Mouse (Mus musculus): ENCODE results near the gene Polg.
A peak's percentile ranks its signal among the peaks of the same experiment; 100 is the strongest.

Gene Polg

DNA sequence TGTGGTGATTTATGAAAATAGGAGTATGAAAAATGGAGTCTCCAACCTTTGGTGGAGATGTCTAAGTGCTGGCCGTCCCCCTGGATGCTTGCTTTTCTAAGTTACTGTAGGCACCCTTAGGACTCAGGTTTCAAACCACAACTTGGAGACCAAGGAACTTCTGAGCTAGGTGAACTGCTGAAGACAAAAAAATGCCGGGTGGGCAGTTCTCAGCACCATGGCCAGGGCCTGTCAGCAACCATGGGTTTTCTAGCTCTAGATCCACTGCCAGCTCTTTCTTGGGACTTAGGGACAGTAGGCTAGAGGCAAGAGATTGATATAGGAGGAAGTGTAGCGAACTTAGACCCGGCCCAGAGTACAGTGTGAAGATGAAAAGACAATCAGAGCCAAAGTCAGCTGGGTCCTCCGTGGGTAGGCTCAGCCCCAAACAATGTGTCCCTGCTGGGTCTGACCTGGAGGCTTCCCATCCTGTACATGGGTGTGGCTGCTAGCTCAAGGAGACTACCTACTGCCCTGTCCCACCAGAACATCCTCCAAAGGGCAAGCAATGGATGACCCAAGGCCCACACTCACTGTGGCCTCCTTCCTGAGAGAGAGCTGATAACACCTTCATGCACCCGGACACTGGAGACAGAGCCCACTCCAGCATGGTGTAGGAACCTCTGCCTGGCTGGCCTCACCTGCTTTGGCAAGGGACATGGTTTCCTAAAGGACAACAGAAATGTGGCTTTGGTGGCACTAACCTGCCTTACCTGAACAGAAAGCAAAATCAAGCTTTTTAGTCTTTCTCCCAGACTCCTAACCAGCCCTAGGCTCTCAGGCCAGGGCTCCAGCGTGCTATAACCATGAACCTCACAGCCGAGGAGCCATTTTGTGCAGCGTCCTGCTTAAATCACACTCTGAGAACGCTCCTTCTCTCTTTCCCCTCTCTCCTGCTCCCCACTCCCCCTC, 36.3 kb upstream of the Polg start:
- DNase-seq = no peak

DNA sequence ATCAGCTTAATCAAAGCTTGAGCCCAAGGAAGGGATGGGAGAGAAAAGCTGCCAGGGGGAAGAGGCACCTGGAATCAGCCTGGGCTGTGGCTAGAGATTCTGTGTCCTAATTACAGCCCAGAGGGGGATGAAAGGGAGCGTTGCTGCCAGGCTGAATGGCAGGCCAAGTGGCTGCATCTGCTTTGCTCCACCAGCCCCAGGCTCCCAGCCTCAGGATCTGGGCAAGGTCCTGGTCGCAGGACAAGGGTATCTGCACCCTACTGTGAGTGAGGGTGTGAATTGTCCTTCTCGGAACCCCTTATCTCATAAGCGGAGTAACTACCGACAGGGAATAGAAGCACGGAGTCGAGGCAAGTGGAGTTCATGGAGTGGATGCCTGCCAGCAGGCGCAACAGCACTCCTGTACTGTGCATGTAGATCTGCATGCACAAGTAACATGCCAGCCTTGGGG, 35.4 kb upstream of the Polg start:
- no peak for DNase-seq

DNA sequence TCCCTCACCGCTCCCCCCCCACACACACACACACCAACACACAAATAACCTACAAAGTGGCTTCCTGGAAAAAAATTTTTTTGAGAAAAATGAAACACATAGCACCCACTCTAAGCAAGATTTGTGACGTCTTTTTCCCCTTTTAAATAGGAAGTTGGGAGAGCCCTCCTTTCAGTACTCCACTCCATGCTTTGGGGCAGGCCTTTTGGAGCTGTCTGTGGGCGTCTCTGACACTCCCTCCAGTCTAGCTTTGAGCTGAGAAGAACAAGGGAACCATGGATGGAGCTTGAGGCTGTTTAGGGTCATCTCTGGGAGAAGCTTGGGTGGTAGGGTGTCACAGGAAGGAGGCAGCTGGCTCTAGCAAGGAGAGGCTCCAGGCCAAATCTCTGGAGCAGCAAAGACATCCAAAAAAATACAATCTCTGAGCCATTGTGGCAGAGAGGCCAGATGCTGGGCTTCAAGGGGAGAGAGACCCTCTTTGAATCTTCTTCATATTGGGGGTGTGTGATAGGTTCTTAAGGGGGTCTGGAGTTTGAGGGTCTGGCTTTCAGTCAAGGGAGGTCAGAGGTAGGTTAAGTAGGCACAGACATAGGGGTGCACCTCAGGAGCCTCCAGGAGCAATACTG, 34.6 kb upstream of the Polg start:
- DNase-seq = no peak

DNA sequence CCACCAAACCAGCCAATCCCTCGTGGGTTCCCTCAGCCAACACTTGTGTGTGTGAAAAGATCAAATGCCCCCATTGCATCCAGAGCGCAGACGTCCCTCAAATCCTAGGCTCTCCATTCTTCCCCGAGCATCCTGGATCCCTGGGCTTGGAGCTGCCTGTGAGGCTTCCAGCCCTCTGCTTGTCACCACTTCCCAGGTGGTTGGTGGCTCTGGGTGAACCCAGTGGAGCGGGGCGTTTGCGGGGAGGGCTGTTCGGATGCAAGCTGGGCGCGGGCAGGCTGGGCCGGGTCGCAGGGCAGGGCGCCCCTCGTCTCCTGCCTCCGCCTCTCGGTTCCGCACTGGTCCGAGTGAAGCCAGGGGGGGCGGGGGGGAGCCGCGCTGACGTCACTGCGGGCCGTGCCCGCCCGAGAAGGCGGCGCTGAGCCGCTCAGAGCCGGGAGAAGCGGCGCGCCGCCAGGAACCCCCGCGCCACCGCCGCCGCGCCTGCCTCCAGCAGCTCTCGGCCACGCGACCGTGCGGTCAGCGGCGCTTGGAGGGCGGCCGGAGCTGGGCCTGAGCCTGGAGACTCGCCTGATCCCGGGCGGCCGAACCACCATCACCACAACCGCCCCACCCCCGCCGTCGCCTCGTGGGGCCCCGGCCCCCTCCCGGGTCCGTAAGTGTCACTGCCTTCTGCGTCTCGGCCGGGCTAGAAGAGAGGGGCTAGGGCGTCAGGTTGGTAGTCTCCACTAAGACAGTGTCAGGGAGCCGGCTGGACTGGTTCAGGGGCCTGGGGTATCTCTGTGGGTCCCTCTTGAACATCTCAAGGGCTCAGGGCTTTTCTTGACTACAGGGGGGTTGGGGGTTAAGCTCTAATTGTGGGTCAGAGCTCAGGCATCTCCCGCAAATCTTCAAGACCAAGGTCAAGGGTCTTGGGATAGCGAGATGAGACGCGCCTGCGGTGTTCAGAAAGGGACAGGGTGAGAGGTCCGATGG, 33.7 kb upstream of the Polg start:
- no peak for DNase-seq

DNA sequence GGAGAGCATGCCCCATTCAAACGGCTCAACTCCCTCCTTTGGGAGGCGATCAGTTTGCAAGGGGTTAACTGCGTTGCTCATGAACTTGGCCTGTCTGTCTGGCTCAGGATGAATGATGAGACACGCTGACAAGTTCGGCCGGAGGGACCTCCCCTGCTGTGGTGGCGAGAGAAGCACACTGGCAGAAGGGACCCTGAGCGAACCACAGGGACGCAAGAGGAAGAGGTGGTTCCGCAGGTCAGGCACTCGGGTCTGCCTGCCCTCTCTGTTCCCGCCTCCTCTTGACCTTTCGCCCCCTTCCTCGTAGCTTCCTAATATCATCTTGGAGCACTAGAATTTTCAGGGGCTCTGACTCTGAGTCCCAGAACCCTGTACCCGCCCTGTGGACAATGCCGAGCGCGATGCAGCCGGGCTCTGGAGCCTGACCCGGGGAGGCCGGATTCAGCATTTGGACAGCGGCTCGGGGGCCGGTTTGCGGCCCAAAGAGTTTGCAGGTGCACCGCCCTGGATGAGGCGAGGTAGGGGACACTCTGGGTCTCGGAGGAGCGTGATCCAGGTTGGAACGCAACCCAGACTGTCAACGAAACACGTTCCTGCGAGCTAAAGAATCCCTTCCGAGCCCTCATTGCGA, 32.9 kb upstream of the Polg start:
- no peak for DNase-seq

DNA sequence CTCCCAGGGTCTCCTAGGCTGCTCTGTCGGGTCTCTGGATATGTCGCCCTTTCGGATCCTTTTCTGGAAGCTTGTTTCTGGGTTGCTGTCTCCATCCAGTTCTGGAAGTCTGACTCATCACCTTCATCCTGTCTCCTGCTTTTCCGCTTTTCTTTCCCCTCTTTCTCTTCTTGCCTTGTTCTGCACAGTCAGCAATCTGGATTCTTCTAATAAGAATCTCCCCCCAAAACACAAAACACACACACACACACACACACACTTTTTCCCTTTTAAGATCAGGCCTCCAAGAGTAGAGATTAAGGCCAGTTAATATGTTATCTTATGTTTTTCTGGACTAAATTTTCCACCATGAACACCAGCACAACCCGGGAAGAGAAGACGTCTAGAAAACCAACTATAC, 32.2 kb upstream of the Polg start:
- DNase-seq = no peak

DNA sequence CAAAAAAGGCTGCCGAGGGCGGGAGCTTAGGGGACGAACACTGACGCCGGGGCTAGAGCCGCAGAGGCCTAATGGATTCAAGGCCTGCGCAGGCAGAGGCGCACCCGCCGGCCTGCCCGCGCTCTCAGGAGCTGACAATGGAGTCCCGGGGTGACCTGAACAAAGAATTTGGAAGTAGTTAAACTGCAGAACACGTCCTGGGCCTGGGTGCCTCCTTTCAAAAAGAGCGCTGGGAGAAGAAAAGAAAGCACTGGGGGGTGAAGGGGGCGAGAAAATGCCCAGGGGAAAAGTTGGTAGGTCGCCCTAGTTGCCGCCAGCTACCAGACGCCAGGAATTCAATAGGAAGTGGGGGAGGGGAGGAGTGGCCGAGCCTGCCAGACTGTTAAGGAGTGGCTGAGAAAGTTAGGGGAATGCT, 31.5 kb upstream of the Polg start:
- DNase-seq = no peak

DNA sequence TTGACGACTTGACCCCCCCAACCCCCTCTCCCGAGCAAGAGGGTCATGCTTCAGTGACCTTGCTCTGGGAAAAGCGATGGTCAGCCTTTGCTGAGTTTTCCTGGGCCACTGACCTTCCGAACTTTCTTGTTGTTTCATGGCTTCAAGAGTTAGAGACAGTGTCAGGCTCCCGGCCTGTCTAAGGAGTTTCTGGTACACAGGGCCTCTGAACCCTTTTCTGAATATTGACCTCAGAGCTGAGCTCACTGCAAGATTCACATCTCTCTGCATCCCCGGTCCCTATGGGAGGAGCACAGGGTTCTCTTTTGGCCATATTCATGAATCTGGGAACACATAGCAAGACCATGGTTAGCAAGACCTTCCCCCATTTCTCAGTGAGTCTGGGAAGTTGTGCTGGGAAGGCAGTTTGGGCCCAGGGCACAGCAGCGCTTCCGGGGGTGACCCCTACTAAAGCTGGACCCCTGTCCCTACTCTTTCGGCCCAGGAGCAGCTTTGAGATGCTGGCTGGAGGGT, 30.7 kb upstream of the Polg start:
- DNase-seq = no peak

DNA sequence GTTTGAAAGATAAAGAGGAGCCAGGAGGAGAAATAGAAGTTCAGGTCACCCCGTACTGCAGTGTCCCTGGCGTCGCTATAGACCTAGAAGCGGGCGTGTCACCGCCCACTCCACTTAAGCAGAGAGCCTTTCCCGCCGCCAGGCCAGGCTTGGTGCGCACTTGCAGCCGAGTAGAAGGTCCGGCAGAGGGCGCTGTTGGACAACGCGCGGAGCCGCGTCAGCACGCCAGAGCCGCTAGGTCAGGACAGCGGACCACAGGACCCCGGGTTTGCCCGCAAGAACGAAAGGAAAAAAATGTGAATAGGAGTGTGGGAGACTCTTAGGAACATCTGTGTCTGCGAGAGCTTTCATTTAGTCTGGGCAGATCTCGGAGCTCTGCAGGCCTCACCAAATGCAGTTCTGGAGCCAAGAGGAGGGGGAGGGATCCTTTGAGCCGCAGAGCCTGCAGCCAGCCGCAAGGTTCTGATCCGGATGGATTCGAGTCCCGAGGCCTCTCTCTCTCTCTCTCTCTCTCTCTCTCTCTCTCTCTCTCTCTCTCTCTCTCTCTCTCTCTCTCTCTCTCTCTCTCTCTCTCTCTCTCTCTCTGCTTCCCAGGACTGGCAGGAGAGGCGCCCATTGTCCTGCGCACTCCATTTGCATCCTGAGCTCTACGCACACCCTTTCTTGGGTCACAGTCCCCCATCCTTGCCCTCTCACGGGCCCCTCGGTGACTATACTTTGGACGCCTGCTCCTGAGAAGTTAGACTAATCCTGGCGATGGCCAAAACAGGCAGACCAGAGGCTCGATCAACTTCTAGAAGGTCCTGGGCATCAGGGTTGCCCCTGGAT, 30.0 kb upstream of the Polg start:
- DNase-seq = peak; percentile 81

DNA sequence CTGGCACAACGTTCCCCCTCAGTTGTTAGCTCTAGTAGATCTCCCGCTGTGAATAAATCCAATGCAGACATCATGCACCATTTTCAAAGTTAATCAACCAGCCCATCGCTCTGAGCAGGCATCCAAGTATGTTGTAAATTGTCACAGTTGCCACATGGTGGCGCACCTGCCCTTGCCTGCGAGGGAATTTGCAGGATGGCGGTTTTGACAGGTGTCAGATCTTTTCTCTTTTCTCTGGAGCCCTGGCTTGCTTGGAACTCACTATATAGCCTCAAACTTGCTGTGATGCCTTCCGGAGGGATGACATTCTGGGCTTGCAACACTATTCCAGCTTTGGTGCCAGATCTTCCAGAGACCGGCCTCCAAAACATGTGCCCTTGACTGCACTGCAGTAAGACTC, 27.8 kb upstream of the Polg start:
- peak; percentile 61 for DNase-seq

DNA sequence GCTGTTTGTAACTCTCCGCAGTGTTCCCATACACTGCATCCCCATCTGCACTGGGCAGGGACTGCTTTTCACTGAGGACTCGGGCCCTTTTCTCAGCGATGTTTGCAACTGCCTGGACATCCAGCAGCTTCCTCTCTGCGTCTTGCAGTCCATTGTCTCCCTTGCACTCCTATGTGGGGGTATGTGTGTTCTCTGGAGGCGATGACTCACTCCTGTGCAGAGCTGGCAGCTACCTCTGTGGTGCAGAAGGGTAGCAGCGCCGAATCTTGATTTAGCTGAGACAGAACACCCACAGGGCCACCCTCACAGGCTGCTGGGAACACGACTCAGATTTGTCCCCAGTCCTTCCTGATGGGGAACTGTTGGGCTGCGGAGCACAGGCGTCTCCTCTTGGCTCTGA, 20.4 kb upstream of the Polg start:
- peak; percentile 92 for DNase-seq

DNA sequence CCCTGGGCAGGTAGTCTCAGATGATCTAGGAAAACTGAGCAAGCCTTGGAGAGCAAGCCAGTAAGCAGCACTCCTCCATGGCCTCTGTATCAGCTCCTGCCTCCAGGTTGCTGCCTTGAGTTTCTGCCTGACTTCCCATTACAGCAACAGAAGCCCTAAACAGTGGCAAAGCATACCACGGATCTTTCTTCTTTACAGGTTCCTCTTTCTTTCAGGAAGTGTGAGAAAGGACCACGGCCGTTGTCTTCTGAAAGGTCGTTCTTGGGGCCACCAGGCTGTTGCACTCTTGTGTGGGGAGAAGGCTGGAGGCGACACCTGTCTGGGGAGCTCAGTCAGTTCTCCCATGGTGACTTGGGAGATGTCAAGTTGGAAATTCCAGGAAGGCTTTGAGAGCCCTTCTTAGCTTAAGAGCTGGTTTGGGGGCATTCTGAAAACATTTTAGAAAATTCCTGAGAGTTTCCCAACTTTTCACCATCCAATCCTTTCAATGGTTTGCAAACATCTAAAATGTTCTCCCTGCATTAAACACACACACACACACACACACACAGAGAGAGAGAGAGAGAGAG, 8.8 kb upstream of the Polg start:
- no peak for DNase-seq

DNA sequence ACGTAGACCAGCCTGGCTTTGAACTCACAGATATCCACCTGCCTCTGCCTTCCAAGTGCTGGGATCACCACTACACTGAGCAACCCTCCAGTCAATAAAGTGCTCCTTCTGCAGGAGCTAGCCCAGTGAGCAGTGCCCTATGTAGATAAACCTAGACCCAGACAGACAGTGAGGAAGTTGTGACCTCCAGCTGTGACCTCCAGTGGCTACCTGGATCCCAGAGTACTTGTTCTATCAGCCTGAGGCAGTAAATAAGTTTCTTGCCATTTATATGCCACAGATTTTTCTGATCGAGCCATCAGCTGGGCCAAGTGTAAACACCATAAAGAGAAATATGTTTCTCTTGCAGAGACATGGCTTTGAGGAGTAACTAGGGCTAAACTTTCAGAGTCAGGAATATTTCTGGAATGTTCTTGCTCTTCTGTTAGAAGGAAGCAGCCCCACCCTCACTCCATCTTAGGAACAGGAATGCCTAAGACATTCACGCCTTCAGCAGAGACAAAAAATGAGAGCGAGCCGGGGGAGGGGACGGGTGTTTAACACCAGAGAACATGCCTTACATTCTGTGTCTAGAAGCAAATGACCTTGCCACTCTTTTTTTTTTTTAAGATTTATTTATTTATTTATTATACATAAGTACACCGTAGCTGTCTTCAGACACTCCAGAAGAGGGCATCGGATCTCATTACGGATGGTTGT, 7.5 kb upstream of the Polg start:
- DNase-seq = no peak

DNA sequence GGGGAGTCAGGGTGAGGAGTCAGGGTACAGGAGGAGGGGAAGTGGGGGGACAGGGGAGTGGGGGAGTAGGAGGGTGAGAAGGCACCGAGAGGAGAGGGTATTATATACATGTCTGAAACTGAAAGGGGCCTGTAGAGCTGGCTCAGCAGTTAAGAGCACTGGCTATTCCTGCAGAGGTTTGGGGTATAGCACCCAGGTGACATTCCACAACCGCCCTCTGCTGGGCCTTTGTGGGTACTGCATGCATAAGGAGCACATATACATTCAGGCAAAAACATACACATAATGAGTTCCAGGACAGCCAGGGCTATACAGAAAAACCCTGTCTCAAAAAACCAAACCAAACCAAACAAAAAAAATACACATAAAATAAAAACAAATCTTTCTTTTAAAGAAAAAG, 6.6 kb upstream of the Polg start:
- no peak for DNase-seq

DNA sequence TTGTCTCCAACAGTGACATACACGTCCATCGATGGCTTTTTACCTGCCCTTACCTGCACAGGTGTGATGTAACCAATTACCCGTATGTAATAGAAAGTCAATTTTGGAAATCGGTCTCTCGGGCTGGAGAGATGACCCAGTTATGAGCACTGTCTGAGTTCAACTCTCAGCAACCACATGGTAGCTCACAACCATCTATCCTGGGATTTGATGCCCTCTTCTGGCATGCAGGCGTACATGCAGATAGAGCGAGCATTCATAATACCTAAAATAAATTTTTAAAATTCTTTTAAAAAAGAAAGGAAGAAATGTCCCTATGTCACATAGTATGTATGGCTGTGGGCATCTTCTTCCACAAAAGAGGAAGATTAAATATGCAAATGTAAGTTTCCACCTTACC, 5.3 kb upstream of the Polg start:
- DNase-seq = no peak

DNA sequence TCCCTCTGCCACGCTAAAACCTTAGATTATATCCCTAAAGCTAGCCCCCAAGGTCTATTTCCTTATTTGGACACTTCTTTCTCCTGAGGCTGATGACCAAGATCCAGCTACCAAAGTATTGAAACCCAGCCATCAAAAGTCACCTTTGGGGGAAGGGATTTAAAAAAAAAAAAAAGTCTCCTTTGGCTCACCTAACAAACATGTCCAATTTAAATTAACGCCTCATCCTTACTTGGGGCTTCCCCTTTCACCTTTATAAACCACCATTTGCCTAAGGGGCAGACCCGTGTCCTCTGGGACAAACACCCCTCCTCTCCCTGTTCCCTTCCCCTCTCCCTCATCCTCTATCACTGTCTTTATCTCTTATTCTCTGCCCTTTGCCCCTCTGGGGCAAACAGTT, 4.6 kb upstream of the Polg start:
- DNase-seq = no peak

DNA sequence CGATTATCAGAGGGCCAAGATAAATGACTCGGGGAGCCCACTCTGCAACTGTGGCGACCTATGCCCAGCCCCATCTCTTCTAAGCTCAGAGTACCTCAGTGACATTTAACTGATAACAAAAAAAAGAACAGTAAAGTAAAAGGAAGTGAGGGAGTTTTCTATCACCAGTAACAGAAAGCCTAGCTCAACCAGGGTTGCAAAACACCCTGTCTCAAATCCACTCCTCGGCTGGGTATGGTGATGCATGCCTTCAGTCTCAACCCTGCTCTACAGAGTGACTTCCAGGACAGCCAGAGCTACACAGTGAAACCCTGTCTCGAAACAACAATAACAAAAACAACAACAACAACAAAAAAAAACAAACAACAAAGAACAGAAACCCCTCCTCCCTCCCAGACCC, 3.6 kb upstream of the Polg start:
- DNase-seq = no peak

DNA sequence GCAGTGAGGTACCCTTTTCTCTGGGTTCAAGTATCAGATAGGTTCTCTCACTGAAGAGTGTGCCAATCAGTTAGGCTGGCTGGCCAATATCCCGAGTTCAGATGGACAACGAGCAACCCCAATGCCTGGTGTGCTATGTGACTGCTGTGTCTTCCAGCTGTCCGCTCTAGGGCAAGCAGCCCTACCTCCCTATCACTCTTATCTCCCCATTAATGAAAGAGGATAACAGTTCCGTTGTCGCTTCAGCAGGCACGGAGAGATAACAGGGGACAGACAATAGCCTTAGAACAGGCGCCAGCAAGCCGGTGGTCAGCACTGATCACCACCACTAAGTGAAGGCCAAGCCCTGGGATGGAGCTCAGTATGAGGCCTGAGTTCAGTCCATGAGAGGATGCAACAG, 2.8 kb upstream of the Polg start:
- no peak for DNase-seq

DNA sequence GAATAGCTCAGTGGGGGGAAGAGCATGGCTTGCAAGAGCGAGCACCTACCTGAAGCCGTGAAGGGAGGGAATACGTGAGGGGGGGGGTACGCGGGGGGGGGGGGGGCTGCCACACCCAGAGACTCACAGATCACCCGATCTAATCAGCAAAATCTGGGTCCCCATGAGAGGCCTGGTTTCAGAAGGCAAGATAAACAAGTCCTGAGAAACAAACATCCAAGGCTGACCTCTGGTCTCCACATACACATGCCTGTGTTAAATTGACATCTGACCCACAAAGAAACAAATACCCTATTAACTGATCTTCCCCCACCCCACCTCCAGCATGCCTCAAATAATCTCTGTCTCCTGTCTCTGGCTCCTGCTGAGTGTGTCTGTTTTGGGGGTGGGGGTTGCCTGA, 1.8 kb upstream of the Polg start:
- DNase-seq = no peak

DNA sequence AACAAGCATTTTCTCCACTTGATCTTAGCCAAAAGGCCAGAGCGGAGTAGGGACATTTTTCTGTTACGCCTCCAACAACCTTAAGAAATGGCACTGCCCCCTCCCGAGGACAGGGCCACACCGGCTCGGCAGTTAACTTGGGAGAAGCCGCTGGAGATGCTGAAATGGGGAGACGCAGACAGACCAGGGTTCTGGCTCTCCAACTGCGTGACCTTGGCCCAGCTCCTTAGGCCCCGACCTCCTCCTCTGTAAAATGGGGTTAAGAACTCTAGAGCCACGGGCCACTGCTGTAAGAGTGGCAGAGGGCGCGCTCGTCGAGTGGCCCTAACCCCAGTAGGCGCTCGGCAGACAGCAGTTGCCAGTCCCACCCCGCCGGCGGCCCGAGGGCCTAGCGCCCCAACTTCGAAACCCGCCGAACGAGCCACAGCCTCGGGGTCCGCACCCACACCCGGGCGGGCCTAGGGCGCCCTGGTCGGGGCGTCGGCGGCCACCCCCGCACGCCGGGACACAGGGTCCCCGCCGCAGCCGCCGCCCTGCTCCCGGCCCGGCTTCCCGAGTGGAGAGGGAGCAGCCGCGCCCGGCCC, 609 bp downstream of the Polg start:
- peak; percentile 35 for DNase-seq

Measured in layer of hippocampus, adult 9-11 months (tissue).